Mouse (Mus musculus): ENCODE results near the gene Tiparp. TPM values are rescaled to one million over a fixed set of nuclear protein-coding genes. Genes with fewer than 3 reads are reported as not detected.

The Tiparp gene
- polyA plus RNA-seq, 1 experiment, result 6.6 TPM

DNA sequence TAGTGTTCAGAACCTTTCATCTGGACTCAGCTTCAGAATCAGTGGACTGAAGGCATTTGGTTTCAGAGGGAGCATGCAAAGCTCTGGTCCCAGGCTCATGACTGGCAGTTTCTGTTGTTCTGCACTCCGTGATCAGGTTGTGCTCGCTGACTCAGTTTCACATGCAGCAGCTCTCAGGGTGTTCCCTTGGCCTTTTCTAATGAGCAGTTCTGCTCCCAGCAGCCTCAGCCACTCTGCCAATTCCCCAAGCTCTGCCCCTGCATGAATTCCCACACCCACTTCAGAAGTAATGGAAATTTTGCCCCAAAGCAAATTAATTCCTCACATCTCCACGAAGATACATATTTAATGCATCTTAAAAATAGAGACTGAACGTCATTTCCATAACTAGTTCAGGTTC is 30.5 kb downstream of the Tiparp start:
- Histone ChIP-seq H3K27ac (ENCODE audit: control insufficient read depth, insufficient read depth, low read depth, low read length, poor library complexity) (no peak overlapping the region), H3K4me3 (replicated peaks; ENCODE audit: control insufficient read depth, low read depth, low read length) (no peak overlapping the region), H3K4me1 (ENCODE audit: control insufficient read depth, insufficient read depth, low read length) (no peaks in the 10 kb centered on the region)
- TF ChIP-seq CTCF (IDR thresholded peaks at IDR 0.05; ENCODE audit: control insufficient read depth, insufficient read depth, low read length) (no peak), POLR2A (IDR thresholded peaks at IDR 0.05; ENCODE audit: borderline replicate concordance, control insufficient read depth, low read depth, low read length) (no peak)
- WGBS, result 83% methylated on average over 4 of the region's 4 CpGs

DNA sequence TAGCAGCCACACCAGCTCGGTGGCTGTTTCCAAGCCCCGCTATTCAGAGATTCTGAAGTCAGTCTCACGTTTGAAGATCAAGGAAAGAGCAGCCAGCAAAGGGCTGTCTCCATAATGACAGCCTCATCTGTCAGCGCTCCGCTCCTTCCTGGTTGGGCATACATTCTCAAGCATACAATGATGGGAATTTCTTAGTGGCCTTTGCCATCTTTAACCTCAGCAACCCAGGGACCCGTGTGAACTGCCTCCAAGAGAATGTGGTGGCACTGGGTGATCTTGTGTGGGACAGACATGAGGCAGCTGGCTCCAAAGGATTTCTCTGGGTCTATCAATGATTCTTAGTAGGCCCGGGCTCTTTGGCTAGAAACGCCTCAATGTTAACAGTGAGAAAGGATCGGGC is 34.0 kb downstream of the Tiparp start:
- Histone ChIP-seq H3K27ac (ENCODE audit: control insufficient read depth, insufficient read depth, low read depth, low read length, poor library complexity) (no peak overlapping the region), H3K4me3 (replicated peaks; ENCODE audit: control insufficient read depth, low read depth, low read length) (no peak overlapping the region), H3K4me1 (ENCODE audit: control insufficient read depth, insufficient read depth, low read length) (no peaks in the 10 kb centered on the region)
- 89% methylated on average over 9 of the region's 9 CpGs for WGBS
- no peak for TF ChIP-seq CTCF (IDR thresholded peaks at IDR 0.05; ENCODE audit: control insufficient read depth, insufficient read depth, low read length)
- TF ChIP-seq POLR2A (IDR thresholded peaks at IDR 0.05; ENCODE audit: borderline replicate concordance, control insufficient read depth, low read depth, low read length), result no peak

DNA sequence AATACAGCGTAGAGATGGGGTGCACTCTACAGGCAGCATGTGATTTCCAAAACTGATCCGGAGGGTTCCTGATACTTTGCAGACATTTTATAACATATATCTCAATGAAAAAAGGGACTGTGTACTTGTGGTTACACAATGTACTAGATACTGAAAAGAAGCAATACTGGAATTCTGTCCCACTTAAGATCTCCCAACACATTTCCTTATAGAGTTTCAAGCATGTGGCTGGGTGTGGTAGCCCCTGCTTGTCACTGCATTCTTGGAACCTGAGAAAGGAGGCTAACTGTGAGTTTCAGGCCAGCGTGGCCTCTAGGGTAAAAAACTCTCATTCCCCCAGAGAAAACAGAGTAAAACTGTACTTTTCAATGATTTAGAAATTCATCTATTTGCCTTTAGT is 34.5 kb downstream of the Tiparp start:
- TF ChIP-seq CTCF (IDR thresholded peaks at IDR 0.05; ENCODE audit: control insufficient read depth, insufficient read depth, low read length) (no peak), POLR2A (IDR thresholded peaks at IDR 0.05; ENCODE audit: borderline replicate concordance, control insufficient read depth, low read depth, low read length) (no peak)
- 80% methylated on average over 3 of the region's 3 CpGs for WGBS

DNA sequence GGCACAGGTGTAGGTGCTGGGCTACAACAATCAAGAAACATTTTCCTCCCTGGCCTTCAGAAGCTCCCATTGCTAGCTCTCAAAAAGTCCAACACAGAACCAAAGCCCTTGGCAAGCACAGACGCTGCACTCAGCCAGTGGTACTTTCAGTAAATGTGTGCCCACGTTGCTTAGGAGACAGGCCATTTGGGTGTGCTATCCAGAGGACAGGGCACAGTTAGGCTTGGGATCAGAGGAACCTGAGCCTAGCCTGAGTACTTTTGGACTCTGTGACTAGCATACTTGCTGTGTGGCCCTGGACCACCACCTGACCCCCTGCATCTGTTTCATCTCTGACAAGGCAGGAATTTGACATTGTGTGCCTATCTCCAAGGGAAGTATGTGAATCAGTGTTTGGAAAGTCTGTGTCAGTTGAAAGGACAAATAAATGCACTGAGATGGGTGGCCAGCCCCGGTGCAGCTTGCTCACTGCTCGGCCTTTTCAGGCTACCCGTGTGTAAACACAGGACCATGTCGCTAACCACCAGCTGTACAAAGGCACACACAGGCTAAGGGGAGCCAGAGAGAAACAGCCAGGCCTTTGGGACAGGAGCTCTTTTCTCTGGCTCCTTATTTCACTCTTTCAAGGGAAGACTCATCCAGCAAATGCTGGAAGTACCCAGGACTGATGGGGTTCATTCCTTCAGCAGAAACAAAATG is 35.9 kb downstream of the Tiparp start:
- TF ChIP-seq POLR2A (IDR thresholded peaks at IDR 0.05; ENCODE audit: borderline replicate concordance, control insufficient read depth, low read depth, low read length) (no peak), CTCF (IDR thresholded peaks at IDR 0.05; ENCODE audit: control insufficient read depth, insufficient read depth, low read length) (no peak)
- Histone ChIP-seq H3K27ac (ENCODE audit: control insufficient read depth, insufficient read depth, low read depth, low read length, poor library complexity) (no peak overlapping the region), H3K4me1 (ENCODE audit: control insufficient read depth, insufficient read depth, low read length) (no peaks in the 10 kb centered on the region), H3K4me3 (replicated peaks; ENCODE audit: control insufficient read depth, low read depth, low read length) (no peak overlapping the region)
- 82% methylated on average over 6 of the region's 6 CpGs for WGBS

More for the DNA sequence above, 34.5 kb downstream of the Tiparp start:
- no peak overlapping the region for H3K27ac ChIP-seq (ENCODE audit: control insufficient read depth, insufficient read depth, low read depth, low read length, poor library complexity)
- no peaks in the 10 kb centered on the region for H3K4me1 ChIP-seq (ENCODE audit: control insufficient read depth, insufficient read depth, low read length)
- no peak overlapping the region for H3K4me3 ChIP-seq (replicated peaks; ENCODE audit: control insufficient read depth, low read depth, low read length)

DNA sequence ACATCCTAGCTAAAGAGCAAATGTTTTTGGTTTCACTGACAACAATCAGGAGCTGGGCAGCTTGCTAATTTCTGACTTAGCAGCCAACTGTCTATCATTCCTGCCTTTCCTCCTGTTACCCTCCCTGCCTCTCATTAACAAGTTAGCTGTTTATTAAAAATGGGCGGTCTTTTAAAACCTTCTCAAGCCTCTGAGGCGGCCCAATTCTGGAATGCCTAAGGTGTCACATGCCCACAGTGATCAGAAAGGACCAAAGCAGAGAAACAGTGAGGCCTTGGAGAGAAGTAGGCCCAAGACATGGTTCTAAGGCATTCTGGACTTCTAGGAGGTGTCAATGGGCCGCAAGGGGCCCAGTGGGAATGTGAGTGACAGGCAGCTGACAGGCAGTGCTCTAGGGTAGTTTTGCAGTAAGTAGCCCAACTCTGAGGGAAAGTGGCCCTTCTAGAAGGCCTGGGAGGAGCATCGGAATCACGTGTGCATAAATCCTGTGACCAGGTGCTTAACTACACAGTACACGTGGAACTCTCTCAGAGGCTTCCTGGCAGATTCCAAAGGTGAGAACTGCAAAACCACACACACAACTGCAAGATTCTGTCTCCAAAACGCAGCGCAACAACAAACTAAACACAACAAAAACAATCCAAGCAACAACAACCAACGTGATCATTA is 37.6 kb downstream of the Tiparp start:
- Histone ChIP-seq H3K4me3 (replicated peaks; ENCODE audit: control insufficient read depth, low read depth, low read length) (no peak overlapping the region), H3K27ac (ENCODE audit: control insufficient read depth, insufficient read depth, low read depth, low read length, poor library complexity) (no peak overlapping the region), H3K4me1 (ENCODE audit: control insufficient read depth, insufficient read depth, low read length) (no peaks in the 10 kb centered on the region)
- TF ChIP-seq CTCF (IDR thresholded peaks at IDR 0.05; ENCODE audit: control insufficient read depth, insufficient read depth, low read length) (no peak), POLR2A (IDR thresholded peaks at IDR 0.05; ENCODE audit: borderline replicate concordance, control insufficient read depth, low read depth, low read length) (no peak)
- WGBS, result 88% methylated on average over 9 of the region's 9 CpGs

DNA sequence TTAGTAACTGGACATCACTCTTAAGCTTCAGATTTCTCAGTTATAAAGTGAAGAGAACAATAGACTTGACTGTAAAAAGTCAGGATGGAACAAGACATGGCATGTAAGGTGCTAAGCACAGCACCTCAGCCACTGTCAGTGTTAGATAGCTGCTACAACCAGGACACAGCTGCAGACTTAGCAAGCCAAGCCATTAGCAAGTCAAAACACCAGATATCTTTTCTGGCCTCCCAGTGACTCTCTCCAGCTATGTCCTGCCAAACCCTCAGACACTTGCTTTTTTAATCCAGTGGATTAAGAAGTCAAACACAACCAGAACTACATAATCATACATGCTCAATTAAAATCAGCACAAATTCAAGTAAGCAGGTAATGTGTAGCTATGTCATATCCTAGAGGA is 41.7 kb downstream of the Tiparp start:
- no peak for TF ChIP-seq CTCF (IDR thresholded peaks at IDR 0.05; ENCODE audit: control insufficient read depth, insufficient read depth, low read length)
- Histone ChIP-seq H3K4me3 (replicated peaks; ENCODE audit: control insufficient read depth, low read depth, low read length) (no peak overlapping the region), H3K27ac (ENCODE audit: control insufficient read depth, insufficient read depth, low read depth, low read length, poor library complexity) (no peak overlapping the region), H3K4me1 (ENCODE audit: control insufficient read depth, insufficient read depth, low read length) (no peaks in the 10 kb centered on the region)

DNA sequence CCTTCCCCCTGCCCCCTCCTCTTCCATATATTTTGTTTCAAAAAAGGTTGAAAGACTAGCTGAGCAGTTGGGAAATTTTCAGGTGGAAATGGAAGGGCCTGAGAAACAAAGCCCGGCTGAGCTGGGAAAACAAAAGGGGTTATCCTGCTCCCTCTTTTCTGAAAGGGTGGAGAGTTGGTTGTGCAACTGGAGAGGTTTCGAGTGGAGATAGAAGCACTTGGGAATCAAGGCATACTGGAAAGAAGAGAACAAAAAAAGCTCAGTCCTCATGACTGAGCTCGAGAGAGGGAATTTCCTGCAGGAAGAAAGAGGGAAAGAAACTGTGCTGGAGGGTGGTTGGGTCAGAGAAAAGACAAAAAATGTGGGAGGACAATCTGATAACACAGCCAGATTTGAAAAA is 45.3 kb downstream of the Tiparp start:
- Histone ChIP-seq H3K27ac (ENCODE audit: control insufficient read depth, insufficient read depth, low read depth, low read length, poor library complexity) (no peak overlapping the region), H3K4me1 (ENCODE audit: control insufficient read depth, insufficient read depth, low read length) (no peaks in the 10 kb centered on the region), H3K4me3 (replicated peaks; ENCODE audit: control insufficient read depth, low read depth, low read length) (no peak overlapping the region)
- 73% methylated on average over 3 of the region's 3 CpGs for WGBS
- TF ChIP-seq CTCF (IDR thresholded peaks at IDR 0.05; ENCODE audit: control insufficient read depth, insufficient read depth, low read length), result no peak
- TF ChIP-seq POLR2A (IDR thresholded peaks at IDR 0.05; ENCODE audit: borderline replicate concordance, control insufficient read depth, low read depth, low read length), result no peak

DNA sequence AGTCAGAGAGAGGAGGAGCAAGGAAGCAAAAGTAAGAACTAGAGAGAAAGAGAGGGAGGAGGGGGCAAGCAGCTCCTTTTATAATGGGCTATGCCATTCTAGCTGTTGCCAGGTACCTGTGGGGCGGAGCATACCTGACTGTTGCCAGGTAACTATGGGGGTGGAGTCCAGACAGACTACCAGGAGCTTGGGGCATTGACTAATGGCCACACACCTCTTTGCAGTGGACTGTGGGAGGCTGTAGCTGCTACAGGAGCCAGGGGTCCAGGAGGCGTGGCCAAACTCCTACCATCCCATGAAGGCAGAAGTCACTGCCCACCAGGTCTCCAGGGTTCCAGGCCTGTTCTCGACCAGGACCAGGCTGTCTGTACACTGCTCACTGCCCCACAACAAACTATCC is 49.4 kb downstream of the Tiparp start:
- no peak overlapping the region for H3K4me3 ChIP-seq (replicated peaks; ENCODE audit: control insufficient read depth, low read depth, low read length)
- WGBS, result 84% methylated on average over 3 of the region's 3 CpGs
- TF ChIP-seq POLR2A (IDR thresholded peaks at IDR 0.05; ENCODE audit: borderline replicate concordance, control insufficient read depth, low read depth, low read length) (no peak), CTCF (IDR thresholded peaks at IDR 0.05; ENCODE audit: control insufficient read depth, insufficient read depth, low read length) (no peak)

More for the DNA sequence above, 49.4 kb downstream of the Tiparp start:
- no peaks in the 10 kb centered on the region for H3K4me1 ChIP-seq (ENCODE audit: control insufficient read depth, insufficient read depth, low read length)
- H3K27ac ChIP-seq (ENCODE audit: control insufficient read depth, insufficient read depth, low read depth, low read length, poor library complexity), result no peak overlapping the region
